Mouse (Mus musculus) olfactory bulb, adult 2 months (tissue): ENCODE measurements at regions not wholly inside any gene's neighbourhood (a gene's known extent, or its start where the extent isn't known, plus 50 kb on each side); places are given as distances from the start of the nearest gene placed in this dataset.

Source experiments
- H3K27ac ChIP-seq: fragments of 200-500 bp; 2 replicates; pipeline ENCODE4 v1.5.1; 2012; ENCODE audit warnings: low read depth, low read length; ENCODE audit not compliant: insufficient read depth
- H3K4me1 ChIP-seq: fragments of 200-500 bp; 2 replicates; pipeline ENCODE4 v1.6.1; 2012; ENCODE audit warnings: low read length; ENCODE audit not compliant: control insufficient read depth, insufficient read depth
- H3K4me3 ChIP-seq: fragments of 200-500 bp; 2 replicates; pipeline ENCODE4 v1.5.1; 2012; ENCODE audit warnings: mild to moderate bottlenecking, low read depth, low read length, moderate library complexity; ENCODE audit not compliant: insufficient read depth
- CTCF ChIP-seq: fragments of 200-500 bp; IDR thresholded peaks from 2 replicates; pipeline ENCODE4 v1.5.1; 2012; ENCODE audit warnings: low read depth, mild to moderate bottlenecking, low read length, moderate library complexity; ENCODE audit not compliant: insufficient read depth
- POLR2A ChIP-seq: fragments of 200-500 bp; IDR thresholded peaks from 2 replicates; pipeline ENCODE4 v1.6.1; 2012; ENCODE audit warnings: mild to moderate bottlenecking, low read depth, low read length, moderate library complexity; ENCODE audit not compliant: insufficient read depth
- WGBS: fragments of 180-500 bp; shearing (Covaris S2); methylation state at CpG from one replicate; pipeline ENCODE4 v1.1.7; 2018; 5-methylcytosine and 5-hydroxymethylcytosine counted together

DNA sequence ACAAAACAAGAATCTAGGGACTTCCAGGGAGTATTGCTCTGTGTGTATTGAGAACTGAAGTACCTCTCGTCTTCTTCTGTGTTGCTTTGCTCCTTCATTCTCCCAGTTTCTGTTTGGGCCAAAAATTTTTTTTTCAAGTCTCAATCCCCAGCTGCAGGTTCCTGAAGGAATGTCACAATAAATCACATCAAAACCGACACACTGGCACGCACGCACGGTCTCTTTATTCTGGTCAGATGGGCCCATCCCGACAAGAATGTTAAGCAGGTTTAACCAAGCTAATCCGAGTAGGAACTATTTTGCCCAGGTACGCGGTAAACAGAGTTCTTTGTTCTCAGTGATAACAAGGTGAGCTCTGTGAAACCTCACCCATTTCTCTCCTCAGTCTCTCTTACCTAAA is 118.3 kb upstream of the Lef1 start:
- TF ChIP-seq POLR2A = no peak
- no peak for TF ChIP-seq CTCF
- Histone ChIP-seq H3K27ac (no peak overlapping the region), H3K4me3 (no peak overlapping the region), H3K4me1 (no peaks in the 10 kb centered on the region)
- WGBS = 75% methylated on average over 9 of the region's 9 CpGs

GRCm38 (mm10) chr3:130986708-130987107 is 123.6 kb upstream of the Lef1 start:
- Histone ChIP-seq H3K4me3 (no peak overlapping the region), H3K4me1 (no peaks in the 10 kb centered on the region), H3K27ac (no peak overlapping the region)
- TF ChIP-seq CTCF (no peak), POLR2A (no peak)
- WGBS = 93% methylated on average over 2 of the region's 2 CpGs

DNA sequence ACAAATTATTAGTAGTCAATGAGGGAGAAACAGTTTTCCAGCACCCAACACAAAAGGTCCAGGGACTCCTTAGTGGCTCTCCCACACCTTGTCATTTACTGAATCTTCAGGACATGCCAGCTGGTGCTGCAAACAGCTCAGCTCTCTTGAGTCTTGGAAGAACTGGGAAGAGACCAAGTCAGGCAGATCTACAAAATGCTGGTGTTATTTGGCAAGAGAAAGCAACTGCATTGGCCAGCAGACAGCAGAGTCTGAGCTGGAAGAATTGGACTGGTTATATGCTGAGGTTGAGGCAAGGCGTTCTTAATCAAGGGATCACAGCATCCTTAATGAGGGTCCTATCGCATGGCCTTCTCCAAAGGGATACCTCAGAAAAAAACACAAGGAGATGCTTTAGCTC is 124.2 kb upstream of the Lef1 start:
- 74% methylated on average over 2 of the region's 2 CpGs for whole genome bisulfite sequencing
- Histone ChIP-seq H3K4me1 (no peaks in the 10 kb centered on the region), H3K4me3 (no peak overlapping the region), H3K27ac (no peak overlapping the region)
- TF ChIP-seq CTCF (no peak), POLR2A (no peak)

GRCm38 (mm10) chr3:130981566-130981965 is 128.7 kb upstream of the Lef1 start:
- peaks cover 7% of the 10 kb centered on the region for H3K4me1 ChIP-seq
- no peak overlapping the region for H3K27ac ChIP-seq
- TF ChIP-seq CTCF (no peak), POLR2A (no peak)
- H3K4me3 ChIP-seq = no peak overlapping the region

DNA sequence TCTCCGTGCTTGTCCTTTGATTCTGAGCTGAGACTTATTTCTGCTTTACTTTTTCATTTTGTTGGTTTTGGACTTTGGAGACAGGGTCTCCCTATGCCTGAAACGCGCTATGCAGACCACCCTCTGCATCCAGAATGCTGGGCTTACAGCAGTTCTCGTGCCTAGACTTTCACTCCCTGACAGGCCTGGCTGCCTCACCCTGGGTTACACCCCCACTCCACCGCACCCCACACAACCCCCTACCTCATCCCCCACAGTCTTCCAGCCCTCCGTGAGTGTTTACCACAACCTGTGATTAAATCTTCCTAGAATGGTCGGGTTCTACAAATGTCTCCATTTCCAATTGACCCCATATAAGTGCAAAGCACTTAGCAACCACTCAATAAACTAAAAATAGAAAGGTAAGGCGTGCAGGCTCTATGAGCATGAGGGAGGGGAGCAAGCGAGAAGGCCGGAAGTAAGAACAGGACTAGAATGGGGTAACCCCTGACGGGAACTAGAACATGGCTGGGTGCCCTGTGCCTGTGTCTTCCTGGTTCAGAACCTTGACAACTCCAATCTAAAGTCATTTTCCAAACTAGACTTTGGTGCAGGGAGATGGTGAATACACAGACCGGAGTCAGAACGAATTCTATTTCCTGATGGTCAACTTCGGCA is 131.2 kb upstream of the Lef1 start:
- TF ChIP-seq POLR2A (no peak), CTCF (no peak)
- peaks cover 7% of the 10 kb centered on the region for H3K4me1 ChIP-seq
- H3K27ac ChIP-seq = no peak overlapping the region
- 65% methylated on average over 14 of the region's 14 CpGs for WGBS
- H3K4me3 ChIP-seq = no peak overlapping the region

- WGBS = 80% methylated on average over 13 of the region's 13 CpGs
- Histone ChIP-seq H3K4me3 (no peak overlapping the region), H3K27ac (no peak overlapping the region), H3K4me1 (peaks cover 7% of the 10 kb centered on the region)
- TF ChIP-seq CTCF = no peak
- no peak for TF ChIP-seq POLR2A
Observed at GRCm38 (mm10) chr3:130977921-130978700, 132.2 kb upstream of the Lef1 start.

DNA sequence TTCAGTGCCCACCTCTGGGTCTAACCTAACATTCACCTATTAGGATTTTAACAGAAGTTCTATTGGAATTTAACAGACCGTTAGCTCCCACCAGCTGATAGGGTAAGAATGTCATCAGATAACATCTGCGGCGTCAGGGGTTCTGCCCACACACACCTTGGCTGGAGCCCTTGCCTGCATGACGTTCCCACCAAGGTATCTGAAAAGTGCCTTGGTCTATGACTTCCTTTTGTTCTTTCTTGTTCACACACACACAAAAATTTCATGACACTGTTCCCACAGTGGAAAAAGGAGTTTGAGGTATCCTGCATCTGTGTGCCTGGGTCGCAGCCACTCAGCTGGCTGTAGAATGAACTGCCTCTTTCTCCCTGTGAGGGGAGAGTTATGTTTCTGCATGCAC is 134.1 kb upstream of the Lef1 start:
- H3K27ac ChIP-seq = no peak overlapping the region
- TF ChIP-seq POLR2A (no peak), CTCF (no peak)
- no peak overlapping the region for H3K4me3 ChIP-seq
- H3K4me1 ChIP-seq = peaks cover 7% of the 10 kb centered on the region
- 97% methylated on average over 5 of the region's 5 CpGs for WGBS

GRCm38 (mm10) chr3:130975291-130975690 is 135.0 kb upstream of the Lef1 start:
- no peak for TF ChIP-seq POLR2A
- TF ChIP-seq CTCF = no peak
- Histone ChIP-seq H3K4me1 (peaks cover 7% of the 10 kb centered on the region), H3K27ac (no peak overlapping the region), H3K4me3 (no peak overlapping the region)
- 63% methylated on average over 1 of the region's 1 CpGs for WGBS

DNA sequence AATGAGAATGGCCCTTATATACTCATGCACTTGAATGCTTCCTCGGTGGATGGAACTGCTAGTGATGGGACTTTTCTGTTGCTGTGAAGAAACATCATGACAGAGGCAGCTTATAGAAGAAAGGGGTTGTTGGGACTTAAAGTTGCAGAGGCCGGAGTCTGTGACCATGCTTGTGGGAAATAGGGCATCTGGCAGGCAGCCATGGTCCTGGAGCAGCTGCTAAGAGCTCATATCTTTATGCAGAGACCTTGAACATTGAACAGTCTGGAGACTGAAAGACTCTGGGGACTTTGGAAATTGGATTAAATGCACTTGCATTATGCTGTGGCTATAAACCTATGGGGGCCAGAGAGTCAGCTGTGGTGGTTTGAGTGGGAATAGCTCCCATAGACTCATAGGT is 138.1 kb upstream of the Lef1 start:
- H3K27ac ChIP-seq = no peak overlapping the region
- TF ChIP-seq CTCF (no peak), POLR2A (no peak)
- no peak overlapping the region for H3K4me3 ChIP-seq
- WGBS = 59% methylated on average over 2 of the region's 2 CpGs
- no peaks in the 10 kb centered on the region for H3K4me1 ChIP-seq

DNA sequence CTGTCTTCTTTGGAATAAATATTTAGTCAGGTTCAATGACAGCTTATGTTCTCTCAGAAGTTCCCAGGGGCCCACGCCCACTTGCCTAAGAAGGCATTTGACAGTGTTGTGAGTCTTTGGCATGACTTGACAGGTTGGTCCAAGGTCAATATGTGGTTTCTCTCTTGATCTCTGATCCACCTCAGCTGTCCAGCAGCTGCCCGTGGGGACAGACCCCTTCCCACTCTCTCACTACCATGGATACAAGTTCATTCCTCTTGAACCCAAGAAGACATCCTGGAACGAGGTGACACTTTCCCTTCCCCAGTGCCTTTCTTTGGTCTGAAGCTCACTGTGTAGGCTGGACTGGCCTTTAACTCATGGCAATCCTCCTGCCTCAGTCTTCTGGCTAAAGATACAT is 145.0 kb upstream of the Lef1 start:
- no peak for TF ChIP-seq POLR2A
- TF ChIP-seq CTCF = no peak
- H3K4me3 ChIP-seq = no peak overlapping the region
- H3K4me1 ChIP-seq = peaks cover 4% of the 10 kb centered on the region; the same call in 1 of the 2 replicates
- H3K27ac ChIP-seq = no peak overlapping the region
- WGBS = 95% methylated on average over 3 of the region's 3 CpGs
